Mouse (Mus musculus) erythroblast, adult 5-6 weeks (primary cell): Measurements from ENCODE around the gene Psmb4. TPM values are rescaled to one million over a fixed set of nuclear protein-coding genes. Genes with fewer than 3 reads are reported as not detected.
"Not testable (repeated sequence)": the region's sequence is repeated elsewhere in the genome, so short reads cannot be mapped to it uniquely, and the experiment has no call there.

Experiments
- ATAC-seq: replicated peaks from 2 replicates; pipeline ENCODE4 v1.8.0; 2016; ENCODE audit warnings: moderate number of reproducible peaks, mild to moderate bottlenecking, moderate TSS enrichment, inconsistent platforms; ENCODE audit not compliant: poor library complexity, low FRiP score, severe bottlenecking
- total RNA-seq, 2 experiments: library from RNA; stranded (forward) in 1 of 2; stranded (reverse) in 1 of 2; fragments of 150-400 nt in 1 of 2; fragments of 200-764, 138-1000 nt in 1 of 2; gene quantifications; 2 replicates each; pipeline versions ENCODE4 v1.2.3 to v1.2.4; 2015 to 2017; ENCODE audit warnings: low replicate concordance in 2 of 2

The Psmb4 gene
- total RNA-seq, 2 experiments from 2014 or later: 52.2 to 126 TPM

DNA sequence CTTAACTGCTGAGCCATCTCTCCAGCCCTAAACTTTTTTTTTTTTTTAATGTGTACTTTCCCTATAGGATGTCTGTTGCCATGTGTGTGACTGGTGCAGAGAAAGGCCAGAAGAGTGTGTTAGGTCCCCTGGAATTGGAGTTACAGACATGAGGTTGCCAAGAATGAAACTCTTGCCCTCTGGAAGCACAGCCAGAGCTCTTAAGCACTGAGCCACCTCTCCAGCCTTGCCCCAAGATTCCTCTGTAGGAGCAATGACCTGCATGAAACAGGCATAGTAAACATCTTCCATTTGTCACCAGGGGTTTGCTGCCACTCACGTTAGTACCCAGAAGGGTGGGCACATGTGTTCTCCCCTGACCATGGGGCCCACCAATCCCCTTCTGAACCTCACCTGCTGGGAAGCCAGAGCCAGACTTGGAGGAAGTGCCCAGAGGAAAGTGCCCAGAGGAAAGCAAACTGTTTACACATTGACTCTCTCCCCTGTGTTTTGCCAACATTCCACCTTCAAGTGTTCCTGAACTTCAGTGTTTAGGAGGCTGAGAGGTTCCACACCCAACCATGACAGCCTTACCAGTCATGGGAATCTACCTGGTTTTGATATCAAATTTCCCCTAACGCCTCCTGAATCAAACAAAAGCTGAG, 24.4 kb upstream of the Psmb4 start:
- no peak for ATAC-seq

DNA sequence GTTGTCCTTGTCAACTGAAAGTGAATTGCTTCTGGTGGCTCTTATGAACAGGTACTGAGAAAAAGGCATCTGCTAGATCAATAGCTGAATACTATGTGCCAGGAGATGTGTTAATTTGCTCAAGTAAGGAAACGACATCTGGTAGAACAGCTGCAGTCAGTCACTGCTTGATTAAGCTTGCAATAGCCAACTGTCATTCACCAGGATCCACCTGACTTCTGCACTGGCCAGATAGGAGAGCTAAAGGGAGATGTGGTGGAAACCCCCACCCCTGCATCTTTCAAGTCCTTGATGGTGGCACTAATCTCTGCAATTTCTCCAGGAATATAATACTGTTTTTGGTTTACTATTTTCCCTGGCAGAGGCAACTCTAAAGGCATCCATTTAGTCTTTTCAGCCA, 19.7 kb upstream of the Psmb4 start:
- ATAC-seq: peak; percentile 79

DNA sequence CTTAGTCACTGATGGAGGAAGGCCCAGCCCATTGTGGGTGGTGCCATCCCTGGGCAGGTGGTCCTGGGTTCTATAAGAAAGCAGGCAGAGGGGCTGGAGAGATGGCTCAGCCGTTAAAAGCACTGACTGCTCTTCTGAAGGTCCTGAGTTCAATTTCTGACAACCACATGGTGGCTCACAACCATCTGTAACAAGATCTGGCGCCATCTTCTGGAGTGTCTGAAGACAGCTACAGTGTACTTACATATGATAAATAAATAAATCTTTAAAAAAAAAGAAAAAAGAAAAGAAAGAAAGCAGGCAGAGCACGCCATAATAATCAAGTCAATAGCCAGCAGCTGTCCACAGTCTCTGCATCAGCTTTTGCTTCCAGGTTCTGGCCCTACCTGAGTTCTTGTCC, 18.0 kb upstream of the Psmb4 start:
- ATAC-seq: not testable (repeated sequence)

DNA sequence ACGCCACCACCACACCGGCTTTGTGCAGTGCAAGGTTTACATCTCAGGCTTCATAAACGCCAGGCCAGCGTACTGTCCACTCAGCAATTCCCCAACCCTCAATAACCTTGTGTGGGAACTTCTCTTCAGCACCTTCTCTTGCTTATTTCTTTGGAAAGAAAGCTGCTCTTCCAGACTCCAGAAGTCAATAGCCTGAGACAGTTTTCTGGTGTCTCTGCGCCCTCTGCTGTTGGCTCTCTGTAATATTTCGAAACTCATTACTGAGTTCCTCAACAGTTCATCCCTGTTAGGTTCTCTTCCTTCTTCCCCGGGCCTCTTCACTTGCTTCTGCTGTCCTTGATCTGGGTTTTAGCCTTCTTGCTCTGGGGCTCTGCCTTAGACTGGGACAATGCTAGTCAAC, 16.0 kb upstream of the Psmb4 start:
- peak; percentile 77 for ATAC-seq

DNA sequence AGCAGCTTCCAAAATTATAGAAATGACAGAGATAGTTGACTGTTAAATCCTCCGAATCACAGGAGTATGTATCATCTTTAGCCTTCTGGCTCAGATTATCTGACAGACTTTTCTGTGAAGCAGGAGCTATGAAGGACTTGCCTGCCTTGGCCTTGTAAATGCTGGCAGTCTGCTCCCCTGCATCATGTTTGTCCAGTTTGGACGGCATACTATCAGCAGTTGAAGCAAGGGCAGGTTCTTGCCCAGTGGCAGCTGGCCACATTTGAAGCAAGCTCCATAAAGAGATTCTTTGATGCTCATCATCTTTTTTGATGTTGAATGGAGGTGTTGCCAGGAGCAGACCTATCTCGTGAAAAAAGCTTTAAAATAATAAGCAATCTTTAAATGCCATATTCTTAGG, 7.3 kb upstream of the Psmb4 start:
- no peak for ATAC-seq

DNA sequence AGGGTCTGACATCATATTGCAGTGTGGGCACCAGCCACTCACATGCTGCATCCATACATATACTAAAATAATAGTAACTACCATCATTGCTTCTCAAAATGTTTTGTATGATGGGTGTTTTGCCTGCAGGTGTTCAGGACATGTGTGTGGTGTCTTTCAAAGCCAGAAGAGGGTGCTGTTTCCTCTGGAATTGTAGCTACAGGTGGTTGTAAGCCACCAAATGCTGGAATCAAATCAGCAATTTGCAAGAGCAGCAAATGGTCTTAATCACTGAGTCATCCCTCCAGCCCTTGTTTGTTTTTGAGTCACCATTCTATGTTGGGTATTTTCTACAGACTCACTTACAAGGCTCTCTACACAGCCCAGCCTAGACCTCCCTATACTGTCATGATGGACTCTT, 1.8 kb upstream of the Psmb4 start:
- peak; percentile 54 for ATAC-seq

DNA sequence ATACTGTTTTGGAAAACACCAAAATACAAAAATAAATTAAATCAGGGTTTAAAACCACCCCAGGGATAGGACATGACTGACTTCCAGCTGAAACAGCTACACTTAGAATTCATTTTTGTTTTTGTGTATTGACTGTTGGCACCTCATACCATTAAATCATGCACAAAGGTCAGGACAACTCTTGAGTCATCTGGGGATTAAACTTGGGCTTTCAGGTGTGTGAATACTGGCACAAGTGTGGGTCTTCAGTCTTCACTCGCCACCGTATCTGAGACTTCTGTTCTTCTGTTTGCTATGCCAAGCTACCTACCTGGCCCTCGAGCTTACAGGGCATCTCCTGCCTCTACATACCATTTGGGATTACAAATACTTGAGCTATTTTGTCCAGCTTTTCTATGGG, 4.2 kb downstream of the Psmb4 start:
- no peak for ATAC-seq

DNA sequence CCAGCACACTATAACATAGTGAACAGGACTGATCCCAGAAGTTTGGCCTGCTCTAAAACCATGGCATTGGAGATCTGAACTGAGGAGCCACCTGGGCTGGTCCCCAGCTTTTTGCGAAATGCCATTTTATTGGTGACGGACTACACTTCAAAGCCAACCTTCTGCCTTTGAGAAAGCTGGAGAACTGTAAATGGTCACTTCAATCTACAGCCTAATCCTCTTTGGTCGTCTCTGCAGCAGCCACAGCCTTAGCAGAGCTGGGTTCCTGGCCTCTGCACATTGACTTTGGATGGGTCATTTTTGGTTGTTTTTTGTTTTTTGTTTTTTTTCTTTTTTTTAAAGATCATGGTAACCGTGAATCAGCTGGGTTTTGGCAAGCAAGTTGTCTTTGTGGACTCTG, 4.9 kb downstream of the Psmb4 start:
- no peak for ATAC-seq

DNA sequence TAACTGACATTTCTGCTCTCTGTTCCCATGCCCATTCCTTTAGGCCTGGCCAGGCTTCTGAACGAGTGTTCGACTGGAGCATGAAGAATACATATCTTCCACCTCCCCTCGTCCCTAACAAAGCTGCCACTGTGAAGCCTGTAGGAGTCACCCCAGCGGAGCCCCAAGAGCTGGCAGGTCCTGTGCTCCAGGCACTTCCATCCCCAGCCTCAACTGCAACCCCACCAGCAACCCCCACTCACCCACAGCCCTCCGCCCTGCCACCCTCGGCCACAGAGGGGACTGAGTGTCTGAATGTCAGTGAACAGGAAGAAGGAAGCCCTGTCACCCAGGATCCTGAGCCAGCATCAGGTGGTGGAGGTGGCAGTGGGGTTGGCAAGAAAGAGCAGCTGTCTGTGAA, 8.1 kb downstream of the Psmb4 start:
- no peak for ATAC-seq

DNA sequence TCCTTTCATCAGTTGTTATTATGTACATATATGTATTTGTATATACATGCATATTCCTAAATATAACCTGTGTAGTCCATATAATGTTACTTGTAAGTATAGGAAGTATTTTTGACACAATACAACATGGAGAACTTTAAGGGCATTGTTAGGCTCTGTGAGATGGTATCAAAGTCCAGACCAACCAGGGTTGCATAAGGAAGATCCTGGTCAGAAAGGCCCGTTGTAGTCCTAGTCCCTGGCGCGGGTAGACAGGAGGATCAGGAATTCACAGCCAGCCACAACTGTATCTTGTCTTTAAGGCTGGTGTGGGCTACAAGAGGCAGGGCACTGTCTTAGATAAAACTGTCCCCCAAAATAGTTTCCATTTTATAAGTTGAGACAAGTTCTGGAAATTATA, 17.8 kb downstream of the Psmb4 start:
- ATAC-seq: no peak

DNA sequence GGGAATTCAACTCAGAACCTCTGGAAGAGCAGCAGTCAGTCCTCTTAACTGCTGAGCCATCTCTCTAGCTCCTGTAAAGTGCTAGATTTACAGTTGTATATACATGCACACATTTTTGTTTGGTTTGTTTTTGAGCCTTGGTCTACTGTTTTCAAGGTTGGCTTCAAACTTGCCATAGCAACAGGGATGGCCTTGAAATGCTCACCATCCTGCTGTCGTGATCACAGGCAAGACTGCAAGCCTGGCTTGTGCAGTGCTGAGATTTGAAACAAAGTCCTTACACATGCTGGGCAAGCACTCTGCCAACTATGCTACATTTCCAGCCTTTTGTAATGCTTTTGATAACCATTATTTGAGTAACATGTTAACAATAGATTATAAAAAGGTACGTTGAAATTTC, 27.3 kb downstream of the Psmb4 start:
- ATAC-seq: no peak

DNA sequence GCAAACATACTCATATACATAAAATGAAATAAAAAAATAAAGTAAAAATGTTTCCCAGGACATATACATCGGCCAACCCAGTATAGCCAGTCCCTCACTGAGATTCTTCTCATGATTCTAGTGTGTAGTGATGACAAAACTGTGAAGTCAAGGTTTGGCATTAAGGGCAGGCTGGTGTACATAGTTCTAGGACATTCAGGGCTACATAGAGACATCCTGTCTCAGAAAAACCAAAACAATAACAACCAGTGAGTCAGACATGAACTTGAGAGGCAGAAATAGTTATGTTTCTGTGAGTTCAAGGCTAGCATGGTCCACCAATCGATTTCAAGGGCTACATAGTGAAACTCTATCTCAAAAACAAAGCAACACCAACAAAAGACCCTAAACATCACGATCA, 34.5 kb downstream of the Psmb4 start:
- no peak for ATAC-seq

DNA sequence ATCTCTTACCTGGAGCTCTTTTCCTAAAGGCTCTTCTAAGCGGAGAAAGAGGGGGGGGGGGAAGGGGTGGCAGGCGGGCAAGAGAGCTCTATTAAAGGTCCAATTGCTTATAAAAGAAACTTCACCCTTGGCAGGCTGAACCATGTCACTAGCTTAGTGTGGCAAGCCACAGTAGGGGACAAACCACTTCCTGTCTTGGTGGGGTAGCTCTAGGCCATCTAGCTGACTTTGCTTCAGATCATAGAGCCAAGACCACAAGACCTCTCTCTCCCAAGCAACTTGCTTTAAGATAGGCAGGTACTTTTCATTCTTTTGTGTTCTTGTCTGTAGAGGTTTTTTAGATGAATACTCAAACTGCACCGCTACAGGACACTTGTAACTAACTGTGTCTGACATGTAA, 35.0 kb downstream of the Psmb4 start:
- no peak for ATAC-seq

DNA sequence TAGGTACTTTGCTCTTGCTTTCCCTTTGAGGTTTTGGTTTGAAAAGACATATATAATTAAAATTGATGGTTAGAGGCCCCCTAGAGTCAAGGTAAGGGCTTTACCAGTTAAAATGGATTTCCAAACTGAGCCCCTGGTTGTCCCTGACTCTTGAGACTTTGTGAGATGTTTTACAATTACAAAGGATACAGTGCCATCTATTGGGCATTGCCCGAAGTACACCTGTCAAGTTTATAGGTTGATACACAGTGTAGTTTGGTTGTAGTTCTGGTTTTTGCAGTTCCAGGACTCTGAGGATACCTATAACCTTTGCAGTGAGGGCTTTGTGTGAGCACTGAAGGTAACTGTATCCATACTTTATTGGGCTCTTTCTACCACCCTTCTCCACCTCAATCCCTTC, 37.4 kb downstream of the Psmb4 start:
- ATAC-seq: peak; percentile 65

DNA sequence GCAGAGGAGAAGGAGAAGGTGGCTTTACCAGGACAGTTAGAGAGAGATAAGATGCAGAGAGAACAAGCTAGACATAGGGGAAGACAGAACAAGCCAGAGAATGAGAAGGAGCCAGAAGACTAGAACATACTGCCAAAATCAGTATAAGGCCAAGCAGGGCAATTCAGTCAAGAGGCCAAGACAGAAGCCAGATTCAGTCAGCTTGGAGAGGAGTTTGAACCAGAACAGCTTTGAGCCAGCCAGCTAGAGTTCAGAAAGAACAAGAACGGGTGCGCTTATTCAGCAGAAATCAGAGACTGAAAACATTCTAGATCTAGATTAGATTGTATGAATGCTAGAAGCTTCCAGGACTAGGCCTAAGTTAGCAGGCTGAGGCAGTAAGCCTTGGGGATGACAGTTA, 39.4 kb downstream of the Psmb4 start:
- ATAC-seq: no peak

DNA sequence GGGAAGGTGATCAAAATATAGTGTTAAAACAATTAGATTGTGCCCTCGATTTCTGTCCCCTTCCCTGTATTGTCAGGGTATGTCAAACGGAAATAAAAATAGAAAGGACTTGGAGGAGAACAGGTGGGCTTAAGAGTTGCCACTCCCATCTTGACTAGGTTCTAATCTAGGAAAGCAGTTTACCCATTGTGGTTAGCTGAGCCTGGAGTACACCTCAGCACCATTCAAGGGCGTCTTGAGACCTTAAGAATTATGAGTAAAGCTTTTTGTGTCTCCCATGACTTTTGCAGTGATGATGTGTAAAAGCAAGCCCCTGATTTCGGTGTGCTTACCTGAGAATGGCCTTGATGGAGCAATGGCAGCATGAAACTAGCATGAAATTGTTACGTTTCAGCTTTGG, 47.7 kb downstream of the Psmb4 start:
- ATAC-seq: no peak

DNA sequence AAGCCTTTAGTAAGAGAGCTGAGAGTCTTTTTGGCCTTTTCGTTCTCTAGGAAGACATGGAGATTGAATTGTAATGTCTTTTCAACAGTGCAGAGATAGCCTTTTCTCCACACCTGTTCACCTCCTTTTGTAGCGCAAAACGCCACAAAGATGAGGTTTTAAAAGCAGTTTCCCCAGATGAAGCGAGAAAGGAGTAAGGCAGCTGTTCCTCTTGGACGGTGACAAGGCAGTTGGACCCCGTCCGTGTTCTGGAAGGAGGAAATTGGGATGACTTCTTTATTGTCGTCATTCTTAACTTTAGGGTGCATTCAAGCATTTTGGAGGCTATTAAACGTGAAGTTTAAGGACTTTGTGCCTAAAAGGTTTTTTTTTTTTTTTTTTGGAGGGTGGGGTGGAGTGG, 48.1 kb downstream of the Psmb4 start:
- no peak for ATAC-seq

DNA sequence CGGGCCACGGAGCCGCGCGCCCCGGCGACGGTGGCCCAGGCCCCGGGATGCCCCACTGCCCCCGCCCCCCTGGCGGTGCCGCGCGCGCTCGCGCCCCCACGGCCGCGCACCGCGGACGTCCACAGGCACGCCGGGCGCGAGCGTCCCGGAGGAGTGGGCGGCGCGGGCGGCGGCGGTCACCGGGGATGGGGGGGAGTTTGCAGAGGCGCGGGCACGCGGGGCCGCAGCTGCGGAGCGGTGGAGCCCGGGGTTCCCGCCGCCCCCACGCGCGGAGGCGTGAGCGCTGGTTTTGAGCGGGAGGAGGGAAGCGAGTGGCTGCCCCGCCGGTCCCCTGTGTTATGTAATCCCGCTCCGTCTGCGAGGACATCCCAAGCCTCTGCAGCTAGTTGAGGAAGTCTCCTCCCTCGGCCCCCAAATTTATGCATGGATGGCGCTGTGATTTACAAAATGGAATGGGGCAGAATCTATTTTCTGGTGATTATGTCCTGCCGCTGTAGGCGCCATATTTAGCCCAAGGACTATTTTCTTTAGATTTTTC, 48.7 kb downstream of the Psmb4 start:
- ATAC-seq: no peak

DNA sequence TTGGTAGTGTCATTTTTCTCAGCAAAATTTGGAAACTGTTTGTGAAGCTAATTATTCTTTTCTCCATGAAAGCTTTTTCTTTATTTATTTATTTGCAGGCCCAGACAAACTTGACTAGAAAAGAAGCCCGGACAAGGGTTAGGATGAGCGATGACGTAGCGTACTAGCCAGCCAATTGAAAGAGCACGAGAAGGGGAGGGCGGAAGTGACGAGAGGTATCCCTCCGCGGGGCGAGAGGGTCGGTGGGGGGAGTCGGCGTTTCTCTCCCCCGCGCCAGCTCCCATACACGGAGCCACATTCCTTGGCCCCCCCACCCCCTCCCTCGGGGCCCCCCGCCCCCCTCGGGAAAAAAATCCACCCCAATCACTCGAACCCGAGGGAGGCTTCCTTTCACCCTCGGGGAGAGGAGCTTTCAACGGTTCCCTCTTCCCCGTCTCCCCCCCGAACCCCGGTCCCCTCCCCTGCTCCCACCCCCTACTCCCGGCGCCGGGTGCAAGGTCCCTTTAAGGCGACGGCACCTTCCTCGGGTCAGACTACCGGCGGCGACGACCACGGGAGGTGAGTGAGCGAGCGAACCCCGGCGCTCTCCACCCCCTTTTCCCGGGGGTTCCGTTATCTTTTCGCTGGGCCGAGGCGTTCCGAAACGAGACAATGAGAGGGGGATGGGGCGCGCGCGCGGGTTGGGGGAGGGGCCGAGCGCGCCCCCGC, 49.4 kb downstream of the Psmb4 start, which contains the start of gene Pogz:
Gene Pogz, plus strand, starts transcription at position 385 of the 708 bp plus-strand sequence.
- ATAC-seq: peak; percentile 98

DNA sequence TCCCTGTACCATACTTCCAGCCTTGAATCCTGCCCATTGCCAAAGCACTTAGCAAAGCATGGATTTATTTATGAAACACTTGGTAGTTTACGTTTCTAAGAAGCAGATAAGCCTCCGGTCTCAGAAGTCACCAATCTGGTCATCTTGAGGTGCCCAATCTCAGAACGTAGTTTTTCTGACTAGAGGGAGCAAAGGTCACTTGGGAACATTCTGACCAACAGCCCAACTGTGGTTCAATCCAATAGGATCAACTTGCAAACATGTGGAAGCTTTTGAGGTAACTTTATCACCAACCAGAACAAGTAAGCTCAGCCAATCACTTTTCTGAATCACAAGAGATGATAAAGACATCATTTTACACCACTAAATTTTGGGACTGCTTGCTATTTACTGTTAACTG, 51.4 kb downstream of the Psmb4 start:
- ATAC-seq: no peak
